Mouse (Mus musculus) heart, embryonic 13.5 days (tissue): Measurements from ENCODE around the gene Brca1. TPM values are rescaled to one million over a fixed set of nuclear protein-coding genes. Genes with fewer than 3 reads are reported as not detected.
"Not testable (repeated sequence)": the region's sequence is repeated elsewhere in the genome, so short reads cannot be mapped to it uniquely, and the experiment has no call there.

ENCODE experiments used
- ATAC-seq: fragments of 200-750 bp; cut with Nextera tagmentation; 2 replicates; pipeline ENCODE4 v1.8.0; 2017; ENCODE audit warnings: moderate TSS enrichment; ENCODE audit not compliant: insufficient number of reproducible peaks, low FRiP score, low TSS enrichment; ENCODE audit errors: extremely low read depth
- H3K27ac ChIP-seq: fragments of 300-500 bp; sonication (generic); replicated peaks from 2 replicates; pipeline ENCODE4 v1.5.1; 2015; ENCODE audit warnings: moderate library complexity, mild to moderate bottlenecking, inconsistent platforms
- H3K27me3 ChIP-seq: fragments of 300-500 bp; sonication (generic); replicated peaks from 2 replicates; pipeline ENCODE4 v1.6.1; 2015; ENCODE audit warnings: mild to moderate bottlenecking, inconsistent platforms
- H3K36me3 ChIP-seq: fragments of 300-500 bp; sonication (generic); 2 replicates; pipeline ENCODE4 v1.6.1; 2015; ENCODE audit warnings: mild to moderate bottlenecking, inconsistent platforms
- H3K4me1 ChIP-seq: fragments of 300-500 bp; sonication (generic); 2 replicates; pipeline ENCODE4 v1.6.1; 2015; ENCODE audit warnings: inconsistent platforms
- H3K4me2 ChIP-seq: fragments of 300-500 bp; sonication (generic); 2 replicates; pipeline ENCODE4 v1.6.1; 2015; ENCODE audit warnings: inconsistent platforms, mild to moderate bottlenecking, moderate library complexity
- H3K4me3 ChIP-seq: fragments of 300-500 bp; sonication (generic); 2 replicates; pipeline ENCODE4 v1.5.1; 2015; ENCODE audit warnings: moderate library complexity, mild to moderate bottlenecking, inconsistent platforms
- H3K9ac ChIP-seq: fragments of 300-500 bp; sonication (generic); 2 replicates; pipeline ENCODE4 v1.6.1; 2015; ENCODE audit warnings: inconsistent platforms, mild to moderate bottlenecking, moderate library complexity
- H3K9me3 ChIP-seq: fragments of 300-500 bp; sonication (generic); 2 replicates; pipeline ENCODE4 v1.6.1; 2016; ENCODE audit warnings: inconsistent platforms
- WGBS: fragments of 180-500 bp; shearing (Covaris S2); methylation state at CpG from one replicate; pipeline ENCODE4 v1.1.7; 2015; ENCODE audit warnings: mixed read lengths; 5-methylcytosine and 5-hydroxymethylcytosine counted together
- polyA plus RNA-seq: library from polyadenylated mRNA; unstranded; fragments of >200 nt; fragmentation: Nextera tagmentation; extraction: Ambion mirVana; gene quantifications from 2 replicates; pipeline ENCODE4 v1.2.1, GENCODE M21; 2015

Brca1 gene
- polyA plus RNA-seq: 5.5 and 7.0 TPM in 2 replicates

- peak within 1 kb of the TSS; percentile 91 for H3K9ac ChIP-seq
- H3K4me3 ChIP-seq: peak within 1 kb of the TSS; percentile 72
- H3K4me2 ChIP-seq: peak within 1 kb of the TSS; percentile 83
- peaks cover 24% of the 10 kb centered on the region for H3K4me1 ChIP-seq
- ATAC-seq: peak; percentile 63
- peaks cover 38% of the 10 kb centered on the region for H3K36me3 ChIP-seq
- WGBS: under 1% methylated on average over 43 of the region's 43 CpGs
- peak within 1 kb of the TSS; percentile 94 for H3K27ac ChIP-seq
- H3K9me3 ChIP-seq: no peaks in the 10 kb centered on the region
- no peaks in the 10 kb centered on the region for H3K27me3 ChIP-seq
Measured at GRCm38 (mm10) chr11:101551751-101552475, at the start of gene Brca1, which contains the start of gene Nbr1. Gene Brca1 (minus strand): TSS chr11:101551955. Gene Nbr1 (plus strand): TSS chr11:101552149.

- no peaks in the 10 kb centered on the region for H3K4me1 ChIP-seq
- H3K9ac ChIP-seq: no peak within 1 kb of the TSS
- no peak within 1 kb of the TSS for H3K27ac ChIP-seq
- no peak within 1 kb of the TSS for H3K4me2 ChIP-seq
- ATAC-seq: no peak
- H3K9me3 ChIP-seq: no peaks in the 10 kb centered on the region
- no peak within 1 kb of the TSS for H3K4me3 ChIP-seq
- no peaks in the 10 kb centered on the region for H3K36me3 ChIP-seq
- H3K27me3 ChIP-seq: peaks cover 18% of the 10 kb centered on the region; the same call in 1 of the 2 replicates
- 71% methylated on average over 6 of the region's 6 CpGs for WGBS
Measured at GRCm38 (mm10) chr11:101599156-101599555, 47.4 kb upstream of the Brca1 start, which contains the start of gene Gm11634. Gene Gm11634 (minus strand): TSS chr11:101599256.

GRCm38 (mm10) chr11:101589989-101590624 is 38.4 kb upstream of the Brca1 start:
- WGBS: 71% methylated on average over 12 of the region's 12 CpGs
- H3K27me3 ChIP-seq: no peaks in the 10 kb centered on the region

GRCm38 (mm10) chr11:101589444-101589843 is 37.7 kb upstream of the Brca1 start:
- ATAC-seq: no peak
- no peak overlapping the region for H3K4me3 ChIP-seq
- H3K27me3 ChIP-seq: no peaks in the 10 kb centered on the region
- no peaks in the 10 kb centered on the region for H3K4me1 ChIP-seq
- H3K27ac ChIP-seq: no peak overlapping the region
- no peak overlapping the region for H3K4me2 ChIP-seq
- WGBS: 26% methylated on average over 5 of the region's 5 CpGs
- H3K9me3 ChIP-seq: no peaks in the 10 kb centered on the region
- H3K9ac ChIP-seq: no peak overlapping the region
- H3K36me3 ChIP-seq: peaks cover 16% of the 10 kb centered on the region

More at GRCm38 (mm10) chr11:101589989-101590624, 38.4 kb upstream of the Brca1 start:
- Histone ChIP-seq H3K9ac (no peak overlapping the region), H3K4me1 (no peaks in the 10 kb centered on the region), H3K4me3 (no peak overlapping the region), H3K27ac (no peak overlapping the region), H3K36me3 (peaks cover 16% of the 10 kb centered on the region), H3K4me2 (no peak overlapping the region), H3K9me3 (no peaks in the 10 kb centered on the region)
- no peak for ATAC-seq

- Histone ChIP-seq H3K27ac (no peak overlapping the region), H3K27me3 (no peaks in the 10 kb centered on the region), H3K4me2 (no peak overlapping the region), H3K9me3 (no peaks in the 10 kb centered on the region), H3K9ac (no peak overlapping the region), H3K4me1 (no peaks in the 10 kb centered on the region), H3K4me3 (no peak overlapping the region), H3K36me3 (peaks cover 16% of the 10 kb centered on the region)
- WGBS: 83% methylated on average over 7 of the region's 7 CpGs
- no peak for ATAC-seq
Measured at GRCm38 (mm10) chr11:101588868-101589267, 37.1 kb upstream of the Brca1 start.

- Histone ChIP-seq H3K36me3 (peaks cover 16% of the 10 kb centered on the region), H3K27me3 (no peaks in the 10 kb centered on the region), H3K9me3 (no peaks in the 10 kb centered on the region), H3K4me1 (no peaks in the 10 kb centered on the region), H3K9ac (no peak overlapping the region), H3K4me2 (no peak overlapping the region), H3K4me3 (no peak overlapping the region), H3K27ac (no peak overlapping the region)
- WGBS: 85% methylated on average over 10 of the region's 10 CpGs
- no peak for ATAC-seq
Measured at GRCm38 (mm10) chr11:101587676-101588075, 35.9 kb upstream of the Brca1 start.

- no peaks in the 10 kb centered on the region for H3K9me3 ChIP-seq
- H3K4me3 ChIP-seq: no peak overlapping the region
- peaks cover 8% of the 10 kb centered on the region for H3K4me1 ChIP-seq
- H3K9ac ChIP-seq: no peak overlapping the region
- H3K27me3 ChIP-seq: no peaks in the 10 kb centered on the region
- H3K4me2 ChIP-seq: no peak overlapping the region
- H3K36me3 ChIP-seq: peaks cover 23% of the 10 kb centered on the region
- no peak for ATAC-seq
- WGBS: 64% methylated on average over 4 of the region's 4 CpGs
- no peak overlapping the region for H3K27ac ChIP-seq
Measured at GRCm38 (mm10) chr11:101585805-101586204, 34.0 kb upstream of the Brca1 start.

GRCm38 (mm10) chr11:101585031-101585430 is 33.3 kb upstream of the Brca1 start:
- peaks cover 30% of the 10 kb centered on the region for H3K36me3 ChIP-seq
- ATAC-seq, H3K27ac ChIP-seq, H3K4me1 ChIP-seq, H3K27me3 ChIP-seq, H3K4me3 ChIP-seq, H3K4me2 ChIP-seq, H3K9me3 ChIP-seq, H3K9ac ChIP-seq: not testable (repeated sequence)
- WGBS: 91% methylated on average over 1 of the region's 1 CpGs

- Histone ChIP-seq H3K4me3 (no peak overlapping the region), H3K9me3 (no peaks in the 10 kb centered on the region), H3K36me3 (peaks cover 48% of the 10 kb centered on the region), H3K9ac (no peak overlapping the region), H3K27ac (no peak overlapping the region), H3K27me3 (no peaks in the 10 kb centered on the region), H3K4me1 (peaks cover 8% of the 10 kb centered on the region), H3K4me2 (no peak overlapping the region)
- 87% methylated on average over 2 of the region's 2 CpGs for WGBS
- ATAC-seq: no peak
Measured at GRCm38 (mm10) chr11:101583205-101583604, 31.4 kb upstream of the Brca1 start.

- ATAC-seq: no peak
- Histone ChIP-seq H3K4me3 (peak within 1 kb of the TSS; percentile 57), H3K27me3 (no peaks in the 10 kb centered on the region), H3K9ac (peak within 1 kb of the TSS; percentile 80), H3K4me1 (peaks cover 8% of the 10 kb centered on the region), H3K4me2 (peak within 1 kb of the TSS; percentile 66), H3K27ac (peak within 1 kb of the TSS; percentile 41; the same call in 1 of the 2 replicates), H3K9me3 (no peaks in the 10 kb centered on the region), H3K36me3 (peaks cover 53% of the 10 kb centered on the region)
- WGBS: 17% methylated on average over 31 of the region's 31 CpGs
Measured at GRCm38 (mm10) chr11:101582054-101583035, 30.6 kb upstream of the Brca1 start, which contains the start of gene Tmem106a. Gene Tmem106a (plus strand): TSS chr11:101582242.
